Mouse (Mus musculus) cerebellum, adult 2 months (tissue): ENCODE data around the gene Olfr43. TPM values are rescaled to one million over a fixed set of nuclear protein-coding genes. Genes with fewer than 3 reads are reported as not detected.

Experiments
- DNase-seq, 2 experiments: peaks; one replicate each; pipeline ENCODE4 v3.0.0; 2021
- H3K27ac ChIP-seq: fragments of 200-500 bp; 2 replicates; pipeline ENCODE4 v1.5.1; 2012; ENCODE audit warnings: low read length, control low read depth, inconsistent platforms; ENCODE audit not compliant: insufficient read depth
- H3K27me3 ChIP-seq: fragments of 200-500 bp; 2 replicates; pipeline ENCODE4 v1.6.1; 2012; ENCODE audit warnings: inconsistent platforms, mild to moderate bottlenecking, low read length, moderate library complexity; ENCODE audit not compliant: control insufficient read depth, insufficient read depth
- H3K4me1 ChIP-seq: fragments of 200-500 bp; 2 replicates; pipeline ENCODE4 v1.6.1; 2011; ENCODE audit warnings: low read length; ENCODE audit not compliant: control insufficient read depth, insufficient read depth
- H3K4me3 ChIP-seq: fragments of 200-500 bp; replicated peaks from 2 replicates; pipeline ENCODE3; 2011; ENCODE audit warnings: mild to moderate bottlenecking, low read depth, low read length, control low read depth; ENCODE audit not compliant: insufficient read depth
- CTCF ChIP-seq: fragments of 200-500 bp; IDR thresholded peaks from 2 replicates; pipeline ENCODE4 v1.5.1; 2011; ENCODE audit warnings: low read depth, mild to moderate bottlenecking, control low read depth, low read length, moderate library complexity, borderline replicate concordance; ENCODE audit not compliant: insufficient read depth
- POLR2A ChIP-seq: fragments of 200-500 bp; IDR thresholded peaks from 2 replicates; pipeline ENCODE4 v1.6.1; 2011; ENCODE audit warnings: low read length, control low read depth, borderline replicate concordance; ENCODE audit not compliant: insufficient read depth
- WGBS: fragments of 180-500 bp; shearing (Covaris S2); methylation state at CpG from one replicate; pipeline ENCODE4 v1.1.7; 2018; 5-methylcytosine and 5-hydroxymethylcytosine counted together
- polyA plus RNA-seq: library from polyadenylated mRNA; depleted of rRNA; stranded (reverse); fragments of >200 nt; gene quantifications from 2 replicates; pipeline ENCODE4 v1.2.3, GENCODE M21; 2012; rRNA removed

Olfr43 gene
- polyA plus RNA-seq = not detected in 2 replicates

- H3K27ac ChIP-seq = no peak within 1 kb of the TSS
- 52% methylated on average over 1 of the region's 1 CpGs for WGBS
- no peak within 1 kb of the TSS for H3K4me3 ChIP-seq
- H3K27me3 ChIP-seq = no peaks in the 10 kb centered on the region
- DNase-seq = no peak
- TF ChIP-seq POLR2A (no peak), CTCF (no peak)
- H3K4me1 ChIP-seq = no peaks in the 10 kb centered on the region
Measured at GRCm38 (mm10) chr11:74211279-74211678, at the start of gene Olfr43. Gene Olfr43, minus strand, starts transcription at chr11:74211379.

DNA sequence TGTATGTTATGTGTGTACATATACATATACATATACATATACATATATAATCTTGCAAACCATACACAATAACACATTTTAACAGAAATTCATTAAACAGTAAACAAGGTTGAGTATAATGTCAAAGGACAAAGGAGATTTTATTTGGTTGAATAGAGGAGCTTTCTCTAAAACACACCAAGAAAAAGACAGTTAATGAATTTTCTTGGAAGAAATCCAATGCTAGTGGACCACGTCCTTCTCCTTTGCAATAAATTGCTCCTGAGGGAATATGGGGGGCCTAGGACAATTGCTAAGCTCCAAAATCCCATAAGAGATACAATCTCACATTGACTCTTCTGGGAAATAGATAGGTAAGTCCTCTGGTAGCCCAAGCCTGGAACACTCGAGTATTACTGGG is 48.3 kb upstream of the Olfr43 start, which contains the start of gene Olfr406:
Olfr406 (plus strand) TSS at position 301 of the 400 bp plus-strand sequence.
- DNase-seq = no peak
- H3K4me3 ChIP-seq = no peak within 1 kb of the TSS
- H3K4me1 ChIP-seq = no peaks in the 10 kb centered on the region
- no peak for TF ChIP-seq POLR2A
- no peak for TF ChIP-seq CTCF
- H3K27ac ChIP-seq = no peak within 1 kb of the TSS
- 23% methylated on average over 2 of the region's 2 CpGs for WGBS
- H3K27me3 ChIP-seq = no peaks in the 10 kb centered on the region

- H3K27me3 ChIP-seq = no peaks in the 10 kb centered on the region
- no peak for DNase-seq
- no peak overlapping the region for H3K27ac ChIP-seq
- WGBS = 83% methylated on average over 3 of the region's 3 CpGs
- TF ChIP-seq CTCF (no peak), POLR2A (no peak)
- H3K4me1 ChIP-seq = no peaks in the 10 kb centered on the region
- no peak overlapping the region for H3K4me3 ChIP-seq
Measured at GRCm38 (mm10) chr11:74241201-74241600, 30.0 kb upstream of the Olfr43 start.

- Histone ChIP-seq H3K27me3 (no peaks in the 10 kb centered on the region), H3K4me1 (no peaks in the 10 kb centered on the region), H3K4me3 (no peak within 1 kb of the TSS), H3K27ac (no peak within 1 kb of the TSS)
- DNase-seq = no peak
- TF ChIP-seq POLR2A (no peak), CTCF (no peak)
Measured at GRCm38 (mm10) chr11:74185949-74186348, 25.2 kb downstream of the Olfr43 start, which contains the start of gene Olfr403. Gene Olfr403, plus strand, starts transcription at chr11:74186249.

DNA sequence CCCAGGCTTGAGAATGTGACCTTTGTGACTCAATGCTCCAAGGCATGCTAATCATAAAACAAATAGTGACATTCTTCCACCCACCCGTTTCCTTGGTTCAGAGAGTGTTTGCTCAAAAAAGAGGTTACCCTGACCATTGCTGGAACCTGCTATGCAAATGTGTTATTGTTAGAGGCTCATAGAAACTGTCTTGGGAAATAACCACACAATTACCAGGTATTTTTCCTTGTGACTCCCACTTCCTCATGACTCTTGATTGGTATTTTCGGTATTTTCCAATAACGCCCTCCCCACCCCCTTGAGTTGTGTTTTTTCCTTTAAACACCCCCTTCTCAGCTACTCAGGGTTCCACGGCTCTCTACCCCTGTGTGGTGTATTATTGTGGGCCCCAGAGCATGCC is 27.4 kb downstream of the Olfr43 start:
- Histone ChIP-seq H3K27ac (no peak overlapping the region), H3K27me3 (no peaks in the 10 kb centered on the region), H3K4me3 (no peak overlapping the region), H3K4me1 (no peaks in the 10 kb centered on the region)
- DNase-seq = no peak
- WGBS = 76% methylated on average over 4 of the region's 4 CpGs
- no peak for TF ChIP-seq POLR2A
- no peak for TF ChIP-seq CTCF

GRCm38 (mm10) chr11:74183168-74183567 is 28.0 kb downstream of the Olfr43 start:
- H3K27me3 ChIP-seq = no peaks in the 10 kb centered on the region
- H3K4me1 ChIP-seq = no peaks in the 10 kb centered on the region
- H3K27ac ChIP-seq = no peak overlapping the region
- WGBS = 70% methylated on average over 4 of the region's 4 CpGs
- H3K4me3 ChIP-seq = no peak overlapping the region
- no peak for DNase-seq
- TF ChIP-seq POLR2A (no peak), CTCF (no peak)

GRCm38 (mm10) chr11:74168771-74169170 is 42.4 kb downstream of the Olfr43 start:
- Histone ChIP-seq H3K27me3 (no peaks in the 10 kb centered on the region), H3K4me1 (no peaks in the 10 kb centered on the region)

More at GRCm38 (mm10) chr11:74168771-74169170, 42.4 kb downstream of the Olfr43 start:
- Histone ChIP-seq H3K4me3 (no peak overlapping the region), H3K27ac (no peak overlapping the region)
- DNase-seq = no peak
- TF ChIP-seq POLR2A (no peak), CTCF (no peak)

Other genes starting within 250 kb of the Olfr43 start
- not detected in 2 replicates for gene Olfr398, start 221.0 kb downstream of the Olfr43 start, polyA plus RNA-seq
- not detected in 2 replicates for gene Olfr139, start 154.8 kb downstream of the Olfr43 start, polyA plus RNA-seq
- gene Olfr399, start 154.8 kb downstream of the Olfr43 start, polyA plus RNA-seq = not detected in 2 replicates
- gene Zfp616, start 141.4 kb downstream of the Olfr43 start, polyA plus RNA-seq = not detected in 2 replicates
- gene Olfr401, start 97.7 kb downstream of the Olfr43 start, polyA plus RNA-seq = not detected in 2 replicates
- not detected in 2 replicates for gene Olfr402, start 57.9 kb downstream of the Olfr43 start, polyA plus RNA-seq
- gene Olfr403, start 25.1 kb downstream of the Olfr43 start, polyA plus RNA-seq = not detected in 2 replicates
- gene Olfr406, start 48.4 kb upstream of the Olfr43 start, polyA plus RNA-seq = not detected in 2 replicates
- gene Olfr59, start 72.4 kb upstream of the Olfr43 start, polyA plus RNA-seq = not detected in 2 replicates
- not detected in 2 replicates for gene Olfr410, start 126.7 kb upstream of the Olfr43 start, polyA plus RNA-seq
- gene Olfr411, start 141.3 kb upstream of the Olfr43 start, polyA plus RNA-seq = not detected in 2 replicates
- gene Olfr412, start 150.7 kb upstream of the Olfr43 start, polyA plus RNA-seq = not detected in 2 replicates